Mouse (Mus musculus): ENCODE results near the gene Phf7.

DNA sequence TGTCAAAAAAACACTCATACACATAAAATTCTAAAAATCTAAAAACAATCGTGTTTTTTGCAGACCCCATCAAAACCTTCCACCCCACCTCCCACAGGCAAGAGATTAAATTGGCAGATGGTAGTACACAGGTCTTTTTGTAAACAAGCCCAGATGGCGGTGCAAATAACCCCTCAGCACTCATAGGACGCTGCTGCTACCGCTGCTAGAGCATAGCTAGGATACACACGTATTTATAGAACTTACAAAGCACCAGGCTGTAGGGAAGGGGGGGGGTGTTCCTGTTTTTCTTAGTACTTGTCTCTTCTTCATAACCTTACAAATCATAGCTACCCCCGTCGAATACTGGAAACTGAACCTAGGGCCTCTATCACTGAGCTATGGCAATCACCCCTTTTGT is 57.3 kb downstream of the Phf7 start:
- TF ChIP-seq EP300 (optimal IDR thresholded peaks at IDR 0.05) = no peak
- TF ChIP-seq CTCF (IDR thresholded peaks at IDR 0.05; ENCODE audit: low read depth) = no peak
